Mouse (Mus musculus): ENCODE measurements around the gene Olfr575. TPM values are rescaled to one million over a fixed set of nuclear protein-coding genes. Genes with fewer than 3 reads are reported as not detected.

Gene Olfr575
- not detected in 2 replicates for polyA plus RNA-seq (2012; rRNA removed)

DNA sequence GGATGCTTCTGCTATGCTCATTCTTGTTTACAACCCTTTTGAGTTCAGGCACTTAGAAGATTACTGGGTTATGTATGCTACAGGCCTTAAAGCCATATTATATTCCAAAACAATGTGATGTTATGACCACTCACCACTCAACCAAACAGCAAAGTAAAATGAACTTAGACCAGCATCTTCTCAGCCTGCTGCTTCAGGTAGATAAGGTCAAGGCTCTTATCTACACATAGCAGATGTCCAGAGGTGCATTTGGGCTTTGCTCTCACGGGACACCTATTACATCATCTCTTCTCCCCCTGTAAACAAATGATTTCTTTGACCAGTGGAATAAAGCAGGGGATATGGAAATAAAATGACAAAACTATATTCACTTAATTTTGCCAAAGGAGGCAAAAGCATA, at the start of gene Olfr575:
Olfr575 (minus strand) TSS at position 183 of the 400 bp plus-strand sequence.
- Histone ChIP-seq H3K4me1 (ENCODE audit: control insufficient read depth, insufficient read depth, low read length) (no peaks in the 10 kb centered on the region; the same call in 1 of the 2 replicates), H3K27ac (ENCODE audit: insufficient read depth, low read length) (no peak within 1 kb of the TSS), H3K4me3 (replicated peaks; ENCODE audit: insufficient read depth, low read depth, low read length) (no peak within 1 kb of the TSS), H3K27me3 (ENCODE audit: control insufficient read depth, insufficient read depth, low read length) (no peaks in the 10 kb centered on the region)
- TF ChIP-seq CTCF (IDR thresholded peaks at IDR 0.05; ENCODE audit: borderline replicate concordance, insufficient read depth, low read depth, low read length), result no peak
- TF ChIP-seq POLR2A (IDR thresholded peaks at IDR 0.05; ENCODE audit: borderline replicate concordance, insufficient read depth, low read length), result no peak
- DNase-seq, result no peak
- 63% methylated on average over 1 of the region's 1 CpGs for WGBS

GRCm38 (mm10) chr7:102989224-102989623, 30.6 kb upstream of the Olfr575 start, which contains the start of gene Olfr578:
Gene Olfr578, minus strand, starts transcription at chr7:102989324.
- TF ChIP-seq POLR2A (IDR thresholded peaks at IDR 0.05; ENCODE audit: borderline replicate concordance, insufficient read depth, low read length) (no peak), CTCF (IDR thresholded peaks at IDR 0.05; ENCODE audit: borderline replicate concordance, insufficient read depth, low read depth, low read length) (no peak)
- no peak for DNase-seq
- H3K27me3 ChIP-seq (ENCODE audit: control insufficient read depth, insufficient read depth, low read length), result no peaks in the 10 kb centered on the region
- H3K4me3 ChIP-seq (replicated peaks; ENCODE audit: insufficient read depth, low read depth, low read length), result no peak within 1 kb of the TSS
- H3K27ac ChIP-seq (ENCODE audit: insufficient read depth, low read length), result no peak within 1 kb of the TSS
- H3K4me1 ChIP-seq (ENCODE audit: control insufficient read depth, insufficient read depth, low read length), result no peaks in the 10 kb centered on the region
- 66% methylated on average over 3 of the region's 3 CpGs for WGBS

DNA sequence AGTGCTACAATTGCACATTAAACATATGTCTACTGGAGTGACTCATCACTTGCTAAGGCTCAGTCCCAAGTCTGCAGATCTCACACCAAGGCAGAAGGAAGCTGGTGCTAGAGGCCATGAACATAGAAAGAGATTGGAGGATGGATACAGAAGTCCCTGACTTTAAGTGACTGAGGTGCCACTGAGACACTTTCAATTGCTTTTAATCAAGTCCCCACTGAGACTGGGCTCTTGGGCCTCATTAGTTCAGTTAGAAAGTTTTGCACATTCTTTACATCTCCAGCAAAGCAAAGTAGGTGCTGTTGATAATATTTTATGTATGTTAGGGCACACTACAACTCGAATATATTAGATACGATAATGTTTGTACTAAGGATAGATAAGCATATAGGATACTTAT, 17.3 kb upstream of the Olfr575 start, which contains the start of gene Olfr577:
Olfr577 (minus strand) TSS at position 101 of the 400 bp plus-strand sequence.
- 77% methylated on average over 2 of the region's 2 CpGs for WGBS
- no peak for TF ChIP-seq CTCF (IDR thresholded peaks at IDR 0.05; ENCODE audit: borderline replicate concordance, insufficient read depth, low read depth, low read length)
- no peak for TF ChIP-seq POLR2A (IDR thresholded peaks at IDR 0.05; ENCODE audit: borderline replicate concordance, insufficient read depth, low read length)
- no peak within 1 kb of the TSS for H3K4me3 ChIP-seq (replicated peaks; ENCODE audit: insufficient read depth, low read depth, low read length)

DNA sequence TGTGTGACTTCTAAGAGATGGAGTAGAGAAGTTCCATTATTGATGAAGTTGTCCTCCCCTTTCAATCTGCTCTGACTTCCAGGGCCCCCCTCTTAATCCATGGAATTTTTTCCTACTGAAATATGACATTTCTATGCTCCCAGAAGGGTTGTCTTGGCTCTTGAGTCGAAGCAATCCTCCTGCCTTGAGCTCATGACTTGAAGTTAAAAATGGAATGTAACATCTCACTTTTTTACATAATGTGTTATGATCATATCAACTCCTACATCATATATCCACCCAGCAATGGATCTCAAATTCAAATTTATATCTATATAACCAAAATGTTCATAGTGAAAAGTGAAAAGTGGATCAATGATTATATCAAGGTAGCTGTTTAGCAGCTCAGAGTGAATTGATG, 15.8 kb upstream of the Olfr575 start:
- Histone ChIP-seq H3K27me3 (ENCODE audit: control insufficient read depth, insufficient read depth, low read length) (no peaks in the 10 kb centered on the region), H3K4me1 (ENCODE audit: control insufficient read depth, insufficient read depth, low read length) (no peaks in the 10 kb centered on the region), H3K27ac (ENCODE audit: insufficient read depth, low read length) (no peak overlapping the region), H3K4me3 (replicated peaks; ENCODE audit: insufficient read depth, low read depth, low read length) (no peak overlapping the region)
- TF ChIP-seq CTCF (IDR thresholded peaks at IDR 0.05; ENCODE audit: borderline replicate concordance, insufficient read depth, low read depth, low read length) (no peak), POLR2A (IDR thresholded peaks at IDR 0.05; ENCODE audit: borderline replicate concordance, insufficient read depth, low read length) (no peak)
- 27% methylated on average over 1 of the region's 1 CpGs for WGBS
- DNase-seq, result no peak

More for the DNA sequence above, 17.3 kb upstream of the Olfr575 start, which contains the start of gene Olfr577:
- no peak for DNase-seq
- no peak within 1 kb of the TSS for H3K27ac ChIP-seq (ENCODE audit: insufficient read depth, low read length)
- H3K27me3 ChIP-seq (ENCODE audit: control insufficient read depth, insufficient read depth, low read length), result no peaks in the 10 kb centered on the region
- no peaks in the 10 kb centered on the region for H3K4me1 ChIP-seq (ENCODE audit: control insufficient read depth, insufficient read depth, low read length)

- no peak for TF ChIP-seq CTCF (IDR thresholded peaks at IDR 0.05; ENCODE audit: borderline replicate concordance, insufficient read depth, low read depth, low read length)
- TF ChIP-seq POLR2A (IDR thresholded peaks at IDR 0.05; ENCODE audit: borderline replicate concordance, insufficient read depth, low read length), result no peak
- H3K4me3 ChIP-seq (replicated peaks; ENCODE audit: insufficient read depth, low read depth, low read length), result no peak within 1 kb of the TSS
- DNase-seq, result no peak
- no peaks in the 10 kb centered on the region for H3K27me3 ChIP-seq (ENCODE audit: control insufficient read depth, insufficient read depth, low read length)
- H3K4me1 ChIP-seq (ENCODE audit: control insufficient read depth, insufficient read depth, low read length), result no peaks in the 10 kb centered on the region; the same call in 1 of the 2 replicates
- 28% methylated on average over 2 of the region's 2 CpGs for WGBS
- no peak within 1 kb of the TSS for H3K27ac ChIP-seq (ENCODE audit: insufficient read depth, low read length)
These were observed 3.8 kb upstream of the Olfr575 start, which contains the start of gene Olfr576 for GRCm38 (mm10) chr7:102962360-102962759. Gene Olfr576, plus strand, starts transcription at chr7:102962660.

DNA sequence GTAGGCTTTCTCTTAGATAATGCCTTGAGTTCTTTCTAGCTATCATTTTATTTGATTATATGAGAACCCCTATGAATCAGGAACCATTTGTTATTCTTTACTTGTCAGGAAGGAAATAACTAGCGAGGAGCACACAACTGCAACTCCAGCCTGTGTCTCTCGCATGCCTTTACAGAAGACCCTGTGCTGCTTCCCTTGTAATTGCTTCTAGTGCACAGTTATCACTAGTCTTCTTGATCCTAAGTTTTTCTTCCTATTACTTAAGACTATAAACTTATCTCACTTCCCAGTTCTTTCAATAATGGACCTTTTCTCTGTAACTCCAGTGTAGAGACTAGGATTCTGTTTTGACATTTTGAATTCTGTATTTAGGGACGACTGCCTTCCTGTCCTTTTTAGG, 438 bp downstream of the Olfr575 start:
- TF ChIP-seq POLR2A (IDR thresholded peaks at IDR 0.05; ENCODE audit: borderline replicate concordance, insufficient read depth, low read length), result no peak
- TF ChIP-seq CTCF (IDR thresholded peaks at IDR 0.05; ENCODE audit: borderline replicate concordance, insufficient read depth, low read depth, low read length), result no peak
- no peak for DNase-seq
- H3K4me1 ChIP-seq (ENCODE audit: control insufficient read depth, insufficient read depth, low read length), result no peaks in the 10 kb centered on the region; the same call in 1 of the 2 replicates
- WGBS, result 77% methylated on average over 3 of the region's 3 CpGs
- H3K4me3 ChIP-seq (replicated peaks; ENCODE audit: insufficient read depth, low read depth, low read length), result no peak overlapping the region
- H3K27me3 ChIP-seq (ENCODE audit: control insufficient read depth, insufficient read depth, low read length), result no peaks in the 10 kb centered on the region
- H3K27ac ChIP-seq (ENCODE audit: insufficient read depth, low read length), result no peak overlapping the region

- no peak for DNase-seq
- Histone ChIP-seq H3K27me3 (ENCODE audit: control insufficient read depth, insufficient read depth, low read length) (no peaks in the 10 kb centered on the region), H3K4me3 (replicated peaks; ENCODE audit: insufficient read depth, low read depth, low read length) (no peak overlapping the region), H3K4me1 (ENCODE audit: control insufficient read depth, insufficient read depth, low read length) (no peaks in the 10 kb centered on the region), H3K27ac (ENCODE audit: insufficient read depth, low read length) (no peak overlapping the region)
- TF ChIP-seq CTCF (IDR thresholded peaks at IDR 0.05; ENCODE audit: borderline replicate concordance, insufficient read depth, low read depth, low read length) (no peak), POLR2A (IDR thresholded peaks at IDR 0.05; ENCODE audit: borderline replicate concordance, insufficient read depth, low read length) (no peak)
- 62% methylated on average over 1 of the region's 1 CpGs for WGBS
These were observed 7.8 kb downstream of the Olfr575 start for GRCm38 (mm10) chr7:102950732-102951131.

GRCm38 (mm10) chr7:102948167-102948566, 10.4 kb downstream of the Olfr575 start, which contains the start of gene Olfr574:
Gene Olfr574, plus strand, starts transcription at chr7:102948467.
- Histone ChIP-seq H3K27ac (ENCODE audit: insufficient read depth, low read length) (no peak within 1 kb of the TSS), H3K4me1 (ENCODE audit: control insufficient read depth, insufficient read depth, low read length) (no peaks in the 10 kb centered on the region), H3K27me3 (ENCODE audit: control insufficient read depth, insufficient read depth, low read length) (no peaks in the 10 kb centered on the region), H3K4me3 (replicated peaks; ENCODE audit: insufficient read depth, low read depth, low read length) (no peak within 1 kb of the TSS)
- no peak for DNase-seq
- WGBS, result 93% methylated on average over 1 of the region's 1 CpGs
- no peak for TF ChIP-seq POLR2A (IDR thresholded peaks at IDR 0.05; ENCODE audit: borderline replicate concordance, insufficient read depth, low read length)
- TF ChIP-seq CTCF (IDR thresholded peaks at IDR 0.05; ENCODE audit: borderline replicate concordance, insufficient read depth, low read depth, low read length), result no peak

Data from cerebellum, adult 2 months (tissue).